Mouse (Mus musculus) stomach, adult 2 months (tissue): ENCODE measurements around the gene Pqlc2. TPM values are rescaled to one million over a fixed set of nuclear protein-coding genes. Genes with fewer than 3 reads are reported as not detected.

Experiments used
- polyA plus RNA-seq: library from polyadenylated mRNA; depleted of rRNA; stranded (reverse); fragments of >200 nt; gene quantifications from 2 replicates; pipeline ENCODE4 v1.2.3, GENCODE M21; 2012; rRNA removed

Pqlc2 gene
- 19.7 and 26.9 TPM in 2 replicates for polyA plus RNA-seq

DNA sequence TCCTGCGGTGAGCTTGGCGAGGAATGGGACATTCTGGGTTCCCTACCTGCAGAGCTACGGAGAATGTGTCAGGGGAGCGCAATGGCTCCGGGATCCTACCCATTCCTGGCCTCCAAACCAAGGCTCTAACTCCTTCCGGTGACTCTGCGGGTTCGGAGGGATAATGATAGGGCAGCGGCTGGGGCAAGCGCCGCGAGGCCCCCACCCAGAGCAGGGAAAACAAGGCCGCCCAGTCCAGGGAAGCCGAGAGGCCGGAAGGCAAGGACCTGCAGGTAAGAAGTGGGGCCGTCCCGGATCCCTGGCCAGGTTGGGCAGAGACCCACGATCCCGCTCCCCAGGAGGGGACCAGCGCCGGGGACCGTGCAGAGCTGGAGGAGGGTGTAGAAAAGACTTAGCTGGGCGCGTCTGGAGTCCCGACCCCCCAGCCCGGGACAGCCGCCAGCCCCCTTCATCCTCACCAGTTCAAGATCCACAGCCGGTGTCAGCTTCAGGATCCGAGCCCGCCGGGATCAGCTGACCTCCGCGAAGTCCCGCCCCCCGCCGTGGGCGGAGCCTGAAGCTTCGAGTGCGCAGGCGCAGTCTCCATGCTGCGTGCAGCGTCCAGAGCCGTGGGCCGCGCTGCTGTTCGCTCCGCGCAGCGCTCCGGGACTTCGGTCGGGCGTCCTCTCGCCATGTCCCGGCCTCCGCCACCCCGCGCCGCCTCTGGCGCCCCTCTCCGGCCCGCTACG lies at the start of gene Pqlc2, which contains the start of gene Akr7a5:
Pqlc2 (minus strand) TSS at position 538 of the 728 bp plus-strand sequence.
Akr7a5 (plus strand) TSS at position 574 of the 728 bp plus-strand sequence.

DNA sequence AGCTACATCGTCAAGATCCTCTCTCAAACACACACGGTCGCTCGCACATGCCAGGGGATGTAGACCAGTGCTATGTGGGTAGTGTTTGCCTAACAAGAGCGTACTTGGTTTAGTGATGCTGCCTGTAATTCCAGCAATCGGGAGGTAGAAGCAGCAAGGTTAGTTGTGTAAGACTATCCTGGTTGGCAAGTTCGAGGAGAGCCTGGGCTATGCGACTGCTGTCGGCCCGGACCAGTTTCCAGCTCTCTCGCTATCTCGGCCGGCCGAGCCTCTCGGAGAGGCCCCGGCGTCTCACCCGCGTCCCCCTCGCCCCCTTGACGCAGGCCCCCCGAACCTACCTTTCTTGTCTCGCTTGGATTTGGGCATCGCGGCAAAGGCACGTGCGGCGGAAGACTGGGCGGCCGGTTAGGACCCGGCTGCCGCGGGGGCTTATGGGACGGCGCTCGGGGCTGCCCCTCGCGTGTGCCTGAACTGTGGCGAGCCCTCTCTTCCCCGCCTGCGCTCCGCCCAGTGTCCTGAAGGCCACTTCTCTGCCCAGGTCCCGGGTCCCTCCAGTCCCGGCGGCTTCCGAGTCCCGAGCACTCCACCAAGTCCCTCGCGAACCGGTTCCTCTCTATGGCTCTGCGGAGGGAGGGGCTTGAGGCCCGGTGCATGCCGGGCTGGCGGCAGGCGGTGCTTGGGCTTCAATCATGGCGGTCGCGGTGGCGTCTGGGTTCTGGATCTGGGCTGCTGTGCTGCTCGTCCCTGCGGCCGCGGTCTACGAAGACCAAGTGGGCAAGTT lies 41.6 kb upstream of the Pqlc2 start, which contains the start of the genes Mrto4, Emc1 and Ubr4:
Mrto4 (minus strand) TSS at position 646 of the 781 bp plus-strand sequence.
Emc1 (plus strand) TSS at position 657 of the 781 bp plus-strand sequence.
Ubr4 (plus strand) TSS at position 679 of the 781 bp plus-strand sequence.

Other genes starting within 250 kb of the Pqlc2 start
- gene Htr6, start 235.1 kb downstream of the Pqlc2 start, polyA plus RNA-seq: not detected in 2 replicates
- 91.6 and 176 TPM in 2 replicates for gene Nbl1, start 217.7 kb downstream of the Pqlc2 start, polyA plus RNA-seq
- gene Minos1, start 179.6 kb downstream of the Pqlc2 start, polyA plus RNA-seq: 9.7 and 17.6 TPM in 2 replicates
- gene Capzb, start 117.8 kb downstream of the Pqlc2 start, polyA plus RNA-seq: 72.2 and 195 TPM in 2 replicates
- 33.0 and 64.7 TPM in 2 replicates for gene Akr7a5, start within 50 bp of the Pqlc2 start, polyA plus RNA-seq
- 5.2 and 5.6 TPM in 2 replicates for gene Mrto4, start 41.9 kb upstream of the Pqlc2 start, polyA plus RNA-seq
- 11.4 and 13.8 TPM in 2 replicates for gene Emc1, start 41.9 kb upstream of the Pqlc2 start, polyA plus RNA-seq
- gene Ubr4, start 41.9 kb upstream of the Pqlc2 start, polyA plus RNA-seq: 80.8 and 86.0 TPM in 2 replicates
- gene Iffo2, start 219.8 kb upstream of the Pqlc2 start, polyA plus RNA-seq: 3.7 and 4.0 TPM in 2 replicates